Mouse (Mus musculus) heart, embryonic 11.5 days (tissue): Measurements from ENCODE around the gene Gm28035. TPM values are rescaled to one million over a fixed set of nuclear protein-coding genes. Genes with fewer than 3 reads are reported as not detected.

ENCODE experiments used
- ATAC-seq: fragments of 200-750 bp; cut with Nextera tagmentation; replicated peaks from 2 replicates; pipeline ENCODE4 v1.8.0; 2017; ENCODE audit warnings: moderate library complexity; ENCODE audit not compliant: insufficient number of reproducible peaks, low FRiP score, low TSS enrichment
- H3K27ac ChIP-seq: fragments of 300-500 bp; sonication (generic); 2 replicates; pipeline ENCODE4 v1.5.1; 2014; ENCODE audit warnings: mild to moderate bottlenecking, low read depth, low read length
- H3K27me3 ChIP-seq: fragments of 300-500 bp; sonication (generic); 2 replicates; pipeline ENCODE4 v1.6.1; 2014; ENCODE audit warnings: mild to moderate bottlenecking, low read length, mixed read lengths; ENCODE audit not compliant: control insufficient read depth, insufficient read depth
- H3K36me3 ChIP-seq: fragments of 300-500 bp; sonication (generic); 2 replicates; pipeline ENCODE4 v1.6.1; 2014; ENCODE audit warnings: mild to moderate bottlenecking, low read length, moderate library complexity, mixed read lengths; ENCODE audit not compliant: control insufficient read depth, insufficient read depth
- H3K4me1 ChIP-seq: fragments of 300-500 bp; sonication (generic); 2 replicates; pipeline ENCODE4 v1.6.1; 2014; ENCODE audit warnings: low read length; ENCODE audit not compliant: control insufficient read depth, insufficient read depth
- H3K4me2 ChIP-seq: fragments of 300-500 bp; sonication (generic); 2 replicates; pipeline ENCODE4 v1.6.1; 2014; ENCODE audit warnings: mild to moderate bottlenecking, moderate library complexity
- H3K4me3 ChIP-seq: fragments of 300-500 bp; sonication (generic); 2 replicates; pipeline ENCODE4 v1.5.1; 2014; ENCODE audit warnings: low read depth, low read length
- H3K9ac ChIP-seq: fragments of 300-500 bp; sonication (generic); 2 replicates; pipeline ENCODE4 v1.6.1; 2014; ENCODE audit warnings: mild to moderate bottlenecking, low read depth, low read length, moderate library complexity
- H3K9me3 ChIP-seq: fragments of 300-500 bp; sonication (generic); replicated peaks from 2 replicates; pipeline ENCODE4 v1.6.1; 2016; ENCODE audit warnings: low read length; ENCODE audit not compliant: control insufficient read depth
- WGBS: fragments of 180-500 bp; shearing (Covaris S2); extraction: QIAGEN DNeasy Blood & Tissue Kit; methylation state at CpG from one replicate; pipeline ENCODE4 v1.1.7; 2014; ENCODE audit not compliant: insufficient replicate concordance; 5-methylcytosine and 5-hydroxymethylcytosine counted together
- polyA plus RNA-seq: library from polyadenylated mRNA; unstranded; fragments of >200 nt; fragmentation: Nextera tagmentation; extraction: Ambion mirVana; gene quantifications from 2 replicates; pipeline ENCODE4 v1.2.1, GENCODE M21; 2014

Gene Gm28035
- polyA plus RNA-seq, 1 experiment from 2014 or later = not detected

- 0 out of 2 replicates have a peak overlapping the region, but pooled peaks have one; percentile 37 for H3K27ac ChIP-seq
- H3K4me3 ChIP-seq = no peak overlapping the region
- H3K36me3 ChIP-seq = peaks cover 17% of the 10 kb centered on the region
- H3K27me3 ChIP-seq = no peaks in the 10 kb centered on the region
- peaks cover 34% of the 10 kb centered on the region for H3K4me1 ChIP-seq
- H3K9me3 ChIP-seq = no peaks in the 10 kb centered on the region
- H3K9ac ChIP-seq = no peak overlapping the region
- no peak overlapping the region for H3K4me2 ChIP-seq
- no peak for ATAC-seq
- 86% methylated on average over 4 of the region's 4 CpGs for WGBS
Observed at GRCm38 (mm10) chr2:30243391-30243790, 3.0 kb downstream of the Gm28035 start.

DNA sequence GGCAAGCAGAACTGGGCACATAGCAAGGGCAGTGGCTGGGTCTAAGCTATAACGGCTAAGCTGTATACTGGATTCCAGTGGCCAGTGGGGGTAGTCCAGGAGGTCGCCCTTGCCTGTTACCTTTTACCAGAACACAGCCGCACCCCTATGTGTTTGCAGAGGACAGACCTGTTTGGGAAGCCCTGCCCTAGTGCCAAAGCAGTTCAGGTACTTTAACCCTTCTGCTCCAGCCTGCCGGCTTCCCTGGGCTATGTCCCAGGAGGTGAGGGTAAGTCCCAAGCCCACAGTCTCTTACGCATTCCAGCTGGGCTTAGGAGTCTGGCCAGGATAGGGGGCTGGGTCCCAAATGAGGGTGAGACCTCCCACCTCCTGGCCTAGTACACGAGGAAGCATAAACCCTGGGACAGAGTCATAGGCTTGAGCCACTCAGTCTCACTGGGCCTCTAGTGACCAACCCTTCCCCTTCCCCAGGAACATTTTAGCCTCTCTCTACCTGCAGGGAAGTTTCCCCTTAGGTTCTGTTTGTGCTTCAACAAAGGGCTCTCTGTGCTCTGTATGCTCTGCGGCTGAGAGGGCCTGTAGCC lies 4.3 kb downstream of the Gm28035 start:
- peaks cover 22% of the 10 kb centered on the region for H3K36me3 ChIP-seq
- H3K9me3 ChIP-seq = no peaks in the 10 kb centered on the region
- H3K27ac ChIP-seq = no peak overlapping the region
- peaks cover 21% of the 10 kb centered on the region for H3K4me1 ChIP-seq
- no peaks in the 10 kb centered on the region for H3K27me3 ChIP-seq
- no peak overlapping the region for H3K4me3 ChIP-seq
- WGBS = 76% methylated on average over 7 of the region's 7 CpGs
- H3K9ac ChIP-seq = no peak overlapping the region
- no peak for ATAC-seq
- no peak overlapping the region for H3K4me2 ChIP-seq

- no peak overlapping the region for H3K4me2 ChIP-seq
- no peaks in the 10 kb centered on the region for H3K27me3 ChIP-seq
- peaks cover 10% of the 10 kb centered on the region for H3K36me3 ChIP-seq
- no peak overlapping the region for H3K4me3 ChIP-seq
- H3K4me1 ChIP-seq = peaks cover 16% of the 10 kb centered on the region
- no peaks in the 10 kb centered on the region for H3K9me3 ChIP-seq
- no peak for ATAC-seq
- no peak overlapping the region for H3K9ac ChIP-seq
- no peak overlapping the region for H3K27ac ChIP-seq
- 84% methylated on average over 5 of the region's 5 CpGs for WGBS
Observed at GRCm38 (mm10) chr2:30247036-30247435, 6.7 kb downstream of the Gm28035 start.

GRCm38 (mm10) chr2:30247681-30248080 lies 7.3 kb downstream of the Gm28035 start:
- Histone ChIP-seq H3K4me1 (peaks cover 15% of the 10 kb centered on the region), H3K27me3 (no peaks in the 10 kb centered on the region), H3K9me3 (no peaks in the 10 kb centered on the region), H3K27ac (no peak overlapping the region), H3K9ac (no peak overlapping the region), H3K36me3 (peaks cover 10% of the 10 kb centered on the region), H3K4me3 (no peak overlapping the region), H3K4me2 (no peak overlapping the region)
- 81% methylated on average over 4 of the region's 4 CpGs for WGBS
- no peak for ATAC-seq

- ATAC-seq = no peak
- 92% methylated on average over 3 of the region's 3 CpGs for WGBS
- no peak overlapping the region for H3K4me2 ChIP-seq
Observed at GRCm38 (mm10) chr2:30249182-30249581, 8.8 kb downstream of the Gm28035 start.

DNA sequence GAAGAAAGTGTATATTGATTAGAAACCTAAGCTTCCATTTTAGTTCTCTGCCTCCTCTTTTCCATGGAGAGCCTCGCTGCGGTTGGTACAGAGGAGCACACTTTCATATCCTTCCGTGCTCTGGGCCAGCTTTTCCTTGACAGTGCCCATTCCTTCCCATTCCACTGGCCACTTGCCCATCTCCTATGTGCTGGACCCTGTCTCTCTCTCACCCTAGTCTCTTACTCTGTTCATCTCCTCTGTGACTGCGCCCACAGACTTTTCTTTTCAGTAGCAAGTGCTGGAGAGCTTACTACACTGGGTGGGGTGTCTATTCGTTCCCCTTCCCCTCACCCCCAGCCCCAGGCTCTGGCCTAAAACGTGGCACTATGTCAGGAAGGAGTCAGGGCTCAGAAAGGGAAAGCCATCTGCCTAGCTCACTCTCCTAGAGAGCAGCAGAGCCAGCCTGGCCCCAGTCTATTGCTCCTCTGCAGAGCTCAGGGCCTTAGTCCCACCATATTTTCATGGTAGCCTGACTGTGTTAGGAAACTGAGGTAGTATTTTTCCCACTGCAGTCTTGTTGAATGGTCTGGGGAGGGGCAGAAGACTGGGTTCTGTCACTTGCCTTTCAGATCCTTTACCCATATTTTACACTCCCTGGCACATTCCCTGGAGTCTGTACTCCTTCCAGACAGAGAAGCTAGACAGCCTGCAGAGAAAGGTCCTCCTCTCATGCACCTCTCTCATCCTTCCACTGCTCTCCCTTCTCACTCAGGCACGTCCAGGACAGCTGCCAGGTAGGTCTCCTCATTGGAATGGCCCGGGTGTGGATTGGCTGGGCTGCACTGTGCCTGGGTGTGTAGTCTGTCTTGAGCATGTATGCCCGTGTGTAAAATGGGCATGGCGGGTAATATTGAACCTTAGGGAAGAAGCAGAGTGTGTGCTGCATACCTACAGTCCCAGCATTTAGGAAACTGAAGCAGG lies 10.1 kb downstream of the Gm28035 start:
- no peak for ATAC-seq
- Histone ChIP-seq H3K4me2 (no peak overlapping the region), H3K27ac (peak overlapping the region; percentile 36; the same call in 1 of the 2 replicates), H3K4me3 (no peak overlapping the region), H3K9me3 (no peaks in the 10 kb centered on the region), H3K27me3 (no peaks in the 10 kb centered on the region), H3K9ac (no peak overlapping the region), H3K4me1 (peaks cover 12% of the 10 kb centered on the region; the same call in 1 of the 2 replicates), H3K36me3 (peaks cover 14% of the 10 kb centered on the region)
- 84% methylated on average over 10 of the region's 10 CpGs for WGBS

More at GRCm38 (mm10) chr2:30249182-30249581, 8.8 kb downstream of the Gm28035 start:
- Histone ChIP-seq H3K9me3 (no peaks in the 10 kb centered on the region), H3K9ac (no peak overlapping the region), H3K27me3 (no peaks in the 10 kb centered on the region), H3K36me3 (peaks cover 10% of the 10 kb centered on the region), H3K4me1 (peaks cover 12% of the 10 kb centered on the region; the same call in 1 of the 2 replicates), H3K27ac (no peak overlapping the region), H3K4me3 (no peak overlapping the region)

DNA sequence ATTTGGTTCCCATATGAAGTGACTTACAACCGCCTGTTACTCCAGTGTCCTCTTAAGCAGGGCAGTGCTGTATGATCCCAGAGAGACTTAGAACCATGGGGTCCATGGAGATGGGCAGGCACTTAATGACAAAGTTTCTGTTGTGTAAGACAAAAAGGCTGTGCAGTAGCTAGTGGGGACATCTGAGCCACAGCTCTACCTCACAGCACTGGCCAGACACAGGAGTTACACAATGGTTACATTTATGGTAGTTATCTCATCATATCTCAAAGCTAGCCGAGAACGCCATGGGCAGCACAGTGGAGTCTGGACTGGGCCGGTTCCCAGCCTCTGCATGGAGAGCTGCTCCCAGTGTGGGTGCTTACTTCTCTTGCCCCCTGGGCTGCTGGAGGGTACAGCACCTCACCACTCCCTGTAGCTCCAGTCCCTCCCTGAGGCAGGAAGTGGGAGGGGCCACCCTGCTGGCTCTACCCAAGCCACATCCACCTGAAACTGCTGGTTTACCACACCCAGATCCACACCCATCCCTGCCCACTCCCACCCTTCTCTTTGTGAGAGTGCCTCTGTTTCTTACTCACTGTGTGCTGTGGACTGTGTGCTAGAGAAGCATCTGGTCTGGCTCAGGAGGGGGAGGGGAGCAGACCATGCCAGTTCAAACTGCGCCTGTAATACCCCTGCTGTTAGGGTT lies 11.2 kb downstream of the Gm28035 start:
- no peak overlapping the region; the same call in 1 of the 2 replicates for H3K4me2 ChIP-seq
- ATAC-seq = peak; percentile 55
- H3K4me1 ChIP-seq = peaks cover 12% of the 10 kb centered on the region; the same call in 1 of the 2 replicates
- H3K4me3 ChIP-seq = no peak overlapping the region
- WGBS = 62% methylated on average over 5 of the region's 5 CpGs
- peak overlapping the region; percentile 8; the same call in 1 of the 2 replicates for H3K9ac ChIP-seq
- no peaks in the 10 kb centered on the region for H3K9me3 ChIP-seq
- no peaks in the 10 kb centered on the region for H3K27me3 ChIP-seq
- H3K27ac ChIP-seq = peak overlapping the region; percentile 66
- H3K36me3 ChIP-seq = peaks cover 23% of the 10 kb centered on the region

- H3K4me3 ChIP-seq = no peak overlapping the region
- ATAC-seq = no peak
- 77% methylated on average over 3 of the region's 3 CpGs for WGBS
- H3K27me3 ChIP-seq = no peaks in the 10 kb centered on the region
- no peak overlapping the region for H3K9ac ChIP-seq
- no peak overlapping the region for H3K4me2 ChIP-seq
- H3K9me3 ChIP-seq = no peaks in the 10 kb centered on the region
- H3K4me1 ChIP-seq = peaks cover 12% of the 10 kb centered on the region
- peaks cover 31% of the 10 kb centered on the region for H3K36me3 ChIP-seq
- no peak overlapping the region for H3K27ac ChIP-seq
Observed at GRCm38 (mm10) chr2:30252521-30252920, 12.2 kb downstream of the Gm28035 start.
